Mouse (Mus musculus): Measurements from ENCODE around the gene Kcnh1.

DNA sequence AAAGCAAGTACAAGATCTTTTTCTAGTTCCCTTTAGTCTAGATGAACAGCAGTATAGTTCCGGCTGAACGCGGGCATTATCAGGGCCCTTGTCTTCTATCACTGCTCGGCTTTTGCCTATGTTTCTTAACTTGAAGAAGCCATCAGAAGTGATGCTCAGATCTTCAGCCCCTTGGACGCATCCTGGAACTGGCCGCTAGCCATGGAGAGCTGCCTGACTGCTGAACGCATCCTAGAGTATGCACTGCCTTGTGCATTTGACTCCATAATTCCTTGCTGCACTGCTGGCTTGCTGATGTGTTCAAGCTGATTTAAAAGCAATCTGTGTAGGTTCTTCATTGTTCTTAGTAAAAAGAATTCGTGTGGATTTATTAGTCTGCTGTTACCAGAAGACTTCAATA is 97.9 kb downstream of the Kcnh1 start:
- no peak for TF ChIP-seq CTCF (IDR thresholded peaks at IDR 0.05; ENCODE audit: low read depth)
- no peak for TF ChIP-seq EP300 (IDR thresholded peaks at IDR 0.05; ENCODE audit: low read depth)

Measured in heart, postnatal 0 days (tissue).